Mouse (Mus musculus) C2C12 (cell line): ENCODE data around the gene Ttll1. TPM values are rescaled to one million over a fixed set of nuclear protein-coding genes. Genes with fewer than 3 reads are reported as not detected.

ENCODE experiments used
- H3K27me3 ChIP-seq: one replicate; pipeline ENCODE4 v1.6.1; 2011; ENCODE audit not compliant: control insufficient read depth, insufficient read depth, insufficient read length
- H3K36me3 ChIP-seq: one replicate; pipeline ENCODE4 v1.6.1; 2011; ENCODE audit not compliant: control insufficient read depth, insufficient read depth
- H3K4me3 ChIP-seq: one replicate; pipeline ENCODE4 v1.5.1; 2011; ENCODE audit warnings: mild to moderate bottlenecking, control low read depth; ENCODE audit not compliant: poor library complexity, insufficient read depth, severe bottlenecking
- H3K79me2 ChIP-seq: one replicate; pipeline ENCODE4 v1.6.1; 2011; ENCODE audit not compliant: control insufficient read depth, insufficient read depth
- H3K79me3 ChIP-seq: one replicate; pipeline ENCODE4 v1.6.1; 2011; ENCODE audit warnings: low read depth, control low read depth
- H3ac ChIP-seq: one replicate; pipeline ENCODE3; 2011; ENCODE audit warnings: low read depth; ENCODE audit not compliant: control insufficient read depth, insufficient read length
- CEBPB ChIP-seq: IDR thresholded peaks from one replicate; pipeline ENCODE4 v1.6.1; 2011; ENCODE audit warnings: low read depth, mild to moderate bottlenecking, control low read depth, moderate library complexity
- CTCF ChIP-seq: IDR thresholded peaks from one replicate; pipeline ENCODE4 v1.5.1; 2011; ENCODE audit not compliant: control insufficient read depth, insufficient read depth, insufficient read length
- FOSL1 ChIP-seq: IDR thresholded peaks from one replicate; pipeline ENCODE4 v1.8.0; 2011; ENCODE audit warnings: mild to moderate bottlenecking, low read length; ENCODE audit not compliant: poor library complexity, insufficient read depth, severe bottlenecking
- MAX ChIP-seq: IDR thresholded peaks from one replicate; pipeline ENCODE4 v1.6.1; 2011; ENCODE audit warnings: mild to moderate bottlenecking, control low read depth
- MYOD1 ChIP-seq: IDR thresholded peaks from one replicate; pipeline ENCODE4 v1.6.1; 2011; ENCODE audit warnings: low read depth; ENCODE audit not compliant: control insufficient read depth, insufficient read length
- MYOG ChIP-seq: IDR thresholded peaks from one replicate; pipeline ENCODE4 v1.6.1; 2011; ENCODE audit not compliant: control insufficient read depth, insufficient read length; ENCODE audit errors: extremely low read depth
- USF1 ChIP-seq: IDR thresholded peaks from one replicate; pipeline ENCODE4 v1.6.1; 2011; ENCODE audit warnings: low read depth, mild to moderate bottlenecking, control low read depth, moderate library complexity
- polyA plus RNA-seq: library from polyadenylated mRNA; unstranded; fragments of >200 nt; fragmentation: generic; extraction: Trizol; gene quantifications from one replicate; pipeline ENCODE4 v1.2.1, GENCODE M21; 2012; ENCODE audit warnings: missing spikeins

Ttll1 gene
- polyA plus RNA-seq, 1 experiment = 28.5 TPM

- no peaks in the 10 kb centered on the region for H3K79me3 ChIP-seq
- no peak overlapping the region for H3ac ChIP-seq
- H3K79me2 ChIP-seq = no peaks in the 10 kb centered on the region
- no peaks in the 10 kb centered on the region for H3K27me3 ChIP-seq
- H3K4me3 ChIP-seq = no peak overlapping the region
- TF ChIP-seq MYOD1 (no peak), USF1 (no peak), CTCF (no peak)
- peaks cover 74% of the 10 kb centered on the region for H3K36me3 ChIP-seq
Observed at GRCm38 (mm10) chr15:83493856-83494571, 16.7 kb downstream of the Ttll1 start.

GRCm38 (mm10) chr15:83491891-83492290, 18.8 kb downstream of the Ttll1 start:
- peaks cover 53% of the 10 kb centered on the region for H3K36me3 ChIP-seq
- H3K27me3 ChIP-seq = no peaks in the 10 kb centered on the region
- no peak overlapping the region for H3K4me3 ChIP-seq
- no peaks in the 10 kb centered on the region for H3K79me2 ChIP-seq
- no peaks in the 10 kb centered on the region for H3K79me3 ChIP-seq
- TF ChIP-seq CEBPB (no peak), MAX (no peak), CTCF (no peak), MYOD1 (peak; percentile 39)
- H3ac ChIP-seq = no peak overlapping the region

- no peak for TF ChIP-seq MYOD1
- TF ChIP-seq CTCF = no peak
- no peak for TF ChIP-seq MYOG
- TF ChIP-seq CEBPB = no peak
- no peak for TF ChIP-seq USF1
- TF ChIP-seq MAX = no peak
- Histone ChIP-seq H3K27me3 (no peaks in the 10 kb centered on the region), H3K4me3 (no peak overlapping the region), H3ac (no peak overlapping the region), H3K36me3 (peaks cover 40% of the 10 kb centered on the region), H3K79me2 (no peaks in the 10 kb centered on the region), H3K79me3 (no peaks in the 10 kb centered on the region)
Observed at GRCm38 (mm10) chr15:83489471-83489870, 21.2 kb downstream of the Ttll1 start.

GRCm38 (mm10) chr15:83487477-83488115, 23.1 kb downstream of the Ttll1 start:
- H3K79me3 ChIP-seq = no peaks in the 10 kb centered on the region
- H3K27me3 ChIP-seq = no peaks in the 10 kb centered on the region
- peaks cover 28% of the 10 kb centered on the region for H3K36me3 ChIP-seq
- no peak for TF ChIP-seq MAX
- TF ChIP-seq USF1 = no peak
- no peak overlapping the region for H3K4me3 ChIP-seq
- no peak overlapping the region for H3ac ChIP-seq
- H3K79me2 ChIP-seq = no peaks in the 10 kb centered on the region

- no peak for TF ChIP-seq MAX
- TF ChIP-seq MYOD1 = no peak
- TF ChIP-seq USF1 = no peak
- TF ChIP-seq MYOG = no peak
- no peak for TF ChIP-seq CEBPB
- no peak for TF ChIP-seq FOSL1
- no peak for TF ChIP-seq CTCF
Observed at GRCm38 (mm10) chr15:83484311-83484710, 26.4 kb downstream of the Ttll1 start.

GRCm38 (mm10) chr15:83483482-83483881, 27.2 kb downstream of the Ttll1 start:
- TF ChIP-seq MAX (peak; percentile 55), USF1 (no peak), FOSL1 (peak; percentile 73), MYOG (no peak), CTCF (peak; percentile 46)
- Histone ChIP-seq H3ac (no peak overlapping the region), H3K36me3 (peaks cover 3% of the 10 kb centered on the region), H3K79me2 (no peaks in the 10 kb centered on the region), H3K4me3 (no peak overlapping the region), H3K79me3 (no peaks in the 10 kb centered on the region), H3K27me3 (no peaks in the 10 kb centered on the region)

More at GRCm38 (mm10) chr15:83484311-83484710, 26.4 kb downstream of the Ttll1 start:
- no peak overlapping the region for H3K4me3 ChIP-seq
- H3K36me3 ChIP-seq = peaks cover 3% of the 10 kb centered on the region
- H3ac ChIP-seq = no peak overlapping the region
- H3K27me3 ChIP-seq = no peaks in the 10 kb centered on the region
- no peaks in the 10 kb centered on the region for H3K79me2 ChIP-seq
- no peaks in the 10 kb centered on the region for H3K79me3 ChIP-seq
